Mouse (Mus musculus) stomach, postnatal 0 days (tissue): ENCODE results near the gene Tcf20. TPM values are rescaled to one million over a fixed set of nuclear protein-coding genes. Genes with fewer than 3 reads are reported as not detected.
A peak's percentile ranks its signal among the peaks of the same experiment; 100 is the strongest.
"Not testable (repeated sequence)": the region's sequence is repeated elsewhere in the genome, so short reads cannot be mapped to it uniquely, and the experiment has no call there.

ENCODE experiments used
- ATAC-seq: fragments of 200-750 bp; cut with Nextera tagmentation; 2 replicates; pipeline ENCODE4 v1.8.0; 2017; ENCODE audit not compliant: low FRiP score, low TSS enrichment
- DNase-seq: peaks from one replicate; pipeline ENCODE4 v3.0.0-alpha.2; 2016; ENCODE audit warnings: low spot score
- H3K27ac ChIP-seq: fragments of 300-500 bp; sonication (generic); replicated peaks from 2 replicates; pipeline ENCODE4 v1.5.1; 2014; ENCODE audit warnings: mild to moderate bottlenecking, control low read depth
- H3K27me3 ChIP-seq: fragments of 300-500 bp; sonication (generic); 2 replicates; pipeline ENCODE4 v1.6.1; 2014; ENCODE audit warnings: low read length; ENCODE audit not compliant: control insufficient read depth, insufficient read depth
- H3K36me3 ChIP-seq: fragments of 300-500 bp; sonication (generic); 2 replicates; pipeline ENCODE4 v1.6.1; 2014; ENCODE audit warnings: low read length, mixed read lengths; ENCODE audit not compliant: control insufficient read depth, insufficient read depth
- H3K4me1 ChIP-seq: fragments of 300-500 bp; sonication (generic); replicated peaks from 2 replicates; pipeline ENCODE4 v1.6.1; 2014; ENCODE audit warnings: antibody characterized with exemption; ENCODE audit not compliant: control insufficient read depth, insufficient read depth
- H3K4me2 ChIP-seq: fragments of 300-500 bp; sonication (generic); replicated peaks from 2 replicates; pipeline ENCODE4 v1.6.1; 2014; ENCODE audit warnings: low read depth, mild to moderate bottlenecking, control low read depth, moderate library complexity
- H3K4me3 ChIP-seq: fragments of 300-500 bp; sonication (generic); 2 replicates; pipeline ENCODE4 v1.5.1; 2014; ENCODE audit warnings: low read depth, low read length, control low read depth
- H3K9ac ChIP-seq: fragments of 300-500 bp; sonication (generic); 2 replicates; pipeline ENCODE4 v1.6.1; 2014; ENCODE audit warnings: mild to moderate bottlenecking, low read length, control low read depth, mixed read lengths
- H3K9me3 ChIP-seq: fragments of 300-500 bp; sonication (generic); 2 replicates; pipeline ENCODE4 v1.6.1; 2016; ENCODE audit warnings: low read length; ENCODE audit not compliant: control insufficient read depth
- CTCF ChIP-seq: IDR thresholded peaks from 2 replicates; pipeline ENCODE4 v1.5.1; 2016; ENCODE audit warnings: antibody characterized with exemption, low read depth, mild to moderate bottlenecking, moderate library complexity
- EP300 ChIP-seq: optimal IDR thresholded peaks from 2 replicates; pipeline ENCODE3; 2016; ENCODE audit warnings: antibody characterized with exemption
- WGBS: fragments of 180-500 bp; shearing (Covaris S2); extraction: QIAGEN DNeasy Blood & Tissue Kit; methylation state at CpG from one replicate; pipeline ENCODE4 v1.1.7; 2014; 5-methylcytosine and 5-hydroxymethylcytosine counted together
- polyA plus RNA-seq: library from polyadenylated mRNA; unstranded; fragments of >200 nt; fragmentation: Nextera tagmentation; extraction: Ambion mirVana; gene quantifications from 2 replicates; pipeline ENCODE4 v1.2.1, GENCODE M21; 2015

Gene Tcf20
- polyA plus RNA-seq, 1 experiment from 2014 or later, result 3.6 TPM

DNA sequence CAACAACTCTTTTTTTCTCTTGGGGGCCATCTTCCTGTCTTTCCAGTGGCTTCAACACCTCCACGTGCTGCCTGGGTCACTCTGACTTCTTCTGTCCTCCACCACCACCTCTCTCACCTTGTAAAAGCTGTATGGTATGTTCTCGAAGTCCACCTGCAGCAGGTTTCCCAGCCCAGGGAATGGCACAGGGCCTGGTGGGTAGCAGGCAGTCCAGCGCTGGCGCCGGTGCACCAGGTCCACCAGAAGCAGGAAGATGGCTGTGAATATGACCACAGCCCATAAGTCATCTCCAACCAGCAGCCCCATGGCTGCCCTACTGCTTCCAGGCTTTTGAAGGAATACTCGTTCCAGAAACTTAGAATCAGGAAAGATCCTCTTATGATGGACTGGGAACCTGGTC, 193.8 kb downstream of the Tcf20 start:
- H3K27ac ChIP-seq, result peak overlapping the region; percentile 58
- no peaks in the 10 kb centered on the region for H3K27me3 ChIP-seq
- TF ChIP-seq CTCF, result no peak
- TF ChIP-seq EP300, result no peak
- no peaks in the 10 kb centered on the region for H3K9me3 ChIP-seq
- H3K4me3 ChIP-seq, result no peak overlapping the region
- no peak overlapping the region; the same call in 1 of the 2 replicates for H3K4me2 ChIP-seq
- no peaks in the 10 kb centered on the region for H3K36me3 ChIP-seq
- 65% methylated on average over 6 of the region's 6 CpGs for WGBS
- H3K9ac ChIP-seq, result no peak overlapping the region
- DNase-seq (peak; percentile 53), ATAC-seq (peak; percentile 13; the same call in 1 of the 2 replicates)
- no peaks in the 10 kb centered on the region for H3K4me1 ChIP-seq

DNA sequence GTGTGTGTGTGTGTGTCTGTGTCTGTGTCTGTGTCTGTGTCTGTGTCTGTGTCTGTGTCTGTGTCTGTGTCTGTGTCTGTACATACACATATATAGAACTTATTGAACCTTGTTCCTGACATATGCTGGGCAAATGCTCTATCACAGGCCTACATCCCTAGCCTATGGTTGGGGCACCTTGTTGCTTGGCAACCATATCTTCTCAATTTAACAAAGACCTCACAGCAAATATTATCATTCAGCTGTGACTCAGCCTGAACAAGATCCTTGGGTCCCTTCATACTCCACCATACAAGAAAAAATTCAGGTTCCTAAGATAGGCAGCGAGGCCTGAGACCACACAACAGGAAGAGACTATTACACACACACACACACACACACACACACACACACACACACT, 194.2 kb downstream of the Tcf20 start:
- peak; percentile 48 for DNase-seq
- H3K9me3 ChIP-seq, result no peaks in the 10 kb centered on the region
- no peak overlapping the region for H3K4me2 ChIP-seq
- no peak overlapping the region for H3K4me3 ChIP-seq
- TF ChIP-seq EP300 (no peak), CTCF (no peak)
- peak overlapping the region; percentile 58; the same call in 1 of the 2 replicates for H3K27ac ChIP-seq
- H3K27me3 ChIP-seq, result no peaks in the 10 kb centered on the region
- 33% methylated on average over 1 of the region's 1 CpGs for WGBS
- no peaks in the 10 kb centered on the region for H3K4me1 ChIP-seq
- H3K9ac ChIP-seq, result no peak overlapping the region
- no peaks in the 10 kb centered on the region for H3K36me3 ChIP-seq
- peak; percentile 58; the same call in 1 of the 2 replicates for ATAC-seq

- 88% methylated on average over 11 of the region's 11 CpGs for WGBS
- H3K27me3 ChIP-seq, result no peaks in the 10 kb centered on the region
- no peaks in the 10 kb centered on the region for H3K4me1 ChIP-seq
- 0 out of 2 replicates have a peak overlapping the region, but pooled peaks have one; percentile 45 for H3K27ac ChIP-seq
- DNase-seq (no peak), ATAC-seq (no peak)
- H3K4me3 ChIP-seq, result no peak overlapping the region
- H3K9ac ChIP-seq, result no peak overlapping the region; the same call in 1 of the 2 replicates
- H3K9me3 ChIP-seq, result no peaks in the 10 kb centered on the region
- no peak overlapping the region; the same call in none of the 2 replicates for H3K4me2 ChIP-seq
- H3K36me3 ChIP-seq, result no peaks in the 10 kb centered on the region
- TF ChIP-seq CTCF (no peak), EP300 (no peak)
Observed at GRCm38 (mm10) chr15:82792566-82792965, 195.1 kb downstream of the Tcf20 start.

GRCm38 (mm10) chr15:82784581-82784980, 203.1 kb downstream of the Tcf20 start:
- ATAC-seq (no peak), DNase-seq (no peak)
- no peaks in the 10 kb centered on the region for H3K36me3 ChIP-seq
- H3K4me2 ChIP-seq, result no peak overlapping the region
- no peaks in the 10 kb centered on the region for H3K4me1 ChIP-seq
- H3K27ac ChIP-seq, result no peak overlapping the region
- H3K9ac ChIP-seq, result no peak overlapping the region
- WGBS, result 65% methylated on average over 1 of the region's 1 CpGs
- no peaks in the 10 kb centered on the region for H3K27me3 ChIP-seq
- no peak for TF ChIP-seq EP300
- no peak for TF ChIP-seq CTCF
- H3K4me3 ChIP-seq, result no peak overlapping the region
- H3K9me3 ChIP-seq, result no peaks in the 10 kb centered on the region

DNA sequence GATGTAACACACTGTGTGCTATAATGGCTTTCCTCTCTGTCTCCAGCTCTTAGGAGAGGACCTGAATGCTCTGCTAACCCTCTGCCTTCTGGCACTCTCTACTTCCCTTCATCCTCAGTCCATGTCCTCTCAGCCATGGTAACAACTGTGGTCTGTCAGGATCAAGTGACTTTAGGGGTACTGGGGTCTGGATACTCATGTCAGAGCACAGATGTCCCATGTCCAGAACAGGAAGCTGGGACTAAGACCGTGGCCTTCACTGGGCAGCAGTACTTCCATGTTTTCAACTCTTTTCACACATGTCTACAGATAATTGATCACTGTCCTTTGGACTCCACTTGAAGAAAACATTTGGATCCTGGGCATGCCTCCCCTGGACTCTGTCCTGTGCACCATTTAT, 203.9 kb downstream of the Tcf20 start:
- no peaks in the 10 kb centered on the region for H3K36me3 ChIP-seq
- no peak overlapping the region for H3K9ac ChIP-seq
- H3K9me3 ChIP-seq, result no peaks in the 10 kb centered on the region
- H3K4me3 ChIP-seq, result no peak overlapping the region
- ATAC-seq (no peak), DNase-seq (no peak)
- H3K27ac ChIP-seq, result no peak overlapping the region
- H3K4me1 ChIP-seq, result no peaks in the 10 kb centered on the region
- H3K4me2 ChIP-seq, result no peak overlapping the region
- TF ChIP-seq EP300, result no peak
- no peak for TF ChIP-seq CTCF
- 61% methylated on average over 1 of the region's 1 CpGs for WGBS
- no peaks in the 10 kb centered on the region for H3K27me3 ChIP-seq

- H3K4me3 ChIP-seq, H3K9ac ChIP-seq, ATAC-seq, H3K36me3 ChIP-seq, H3K27ac ChIP-seq, H3K4me1 ChIP-seq, H3K9me3 ChIP-seq, DNase-seq, H3K27me3 ChIP-seq, H3K4me2 ChIP-seq: not testable (repeated sequence)
- 87% methylated on average over 5 of the region's 5 CpGs for WGBS
Observed at GRCm38 (mm10) chr15:82777856-82778255, 209.8 kb downstream of the Tcf20 start.
